Mouse (Mus musculus) effector memory CD4-positive, alpha-beta T cell, adult 5 months (primary cell): ENCODE results near the gene Zfp410. TPM values are rescaled to one million over a fixed set of nuclear protein-coding genes. Genes with fewer than 3 reads are reported as not detected.

Experiments used
- polyA plus RNA-seq: library from polyadenylated mRNA; unstranded; fragments of 100-300 nt; shearing (Covaris generic); gene quantifications from one replicate; pipeline ENCODE4 v1.2.1, GENCODE M21; 2017

Gene Zfp410
- 63.5 TPM for polyA plus RNA-seq

DNA sequence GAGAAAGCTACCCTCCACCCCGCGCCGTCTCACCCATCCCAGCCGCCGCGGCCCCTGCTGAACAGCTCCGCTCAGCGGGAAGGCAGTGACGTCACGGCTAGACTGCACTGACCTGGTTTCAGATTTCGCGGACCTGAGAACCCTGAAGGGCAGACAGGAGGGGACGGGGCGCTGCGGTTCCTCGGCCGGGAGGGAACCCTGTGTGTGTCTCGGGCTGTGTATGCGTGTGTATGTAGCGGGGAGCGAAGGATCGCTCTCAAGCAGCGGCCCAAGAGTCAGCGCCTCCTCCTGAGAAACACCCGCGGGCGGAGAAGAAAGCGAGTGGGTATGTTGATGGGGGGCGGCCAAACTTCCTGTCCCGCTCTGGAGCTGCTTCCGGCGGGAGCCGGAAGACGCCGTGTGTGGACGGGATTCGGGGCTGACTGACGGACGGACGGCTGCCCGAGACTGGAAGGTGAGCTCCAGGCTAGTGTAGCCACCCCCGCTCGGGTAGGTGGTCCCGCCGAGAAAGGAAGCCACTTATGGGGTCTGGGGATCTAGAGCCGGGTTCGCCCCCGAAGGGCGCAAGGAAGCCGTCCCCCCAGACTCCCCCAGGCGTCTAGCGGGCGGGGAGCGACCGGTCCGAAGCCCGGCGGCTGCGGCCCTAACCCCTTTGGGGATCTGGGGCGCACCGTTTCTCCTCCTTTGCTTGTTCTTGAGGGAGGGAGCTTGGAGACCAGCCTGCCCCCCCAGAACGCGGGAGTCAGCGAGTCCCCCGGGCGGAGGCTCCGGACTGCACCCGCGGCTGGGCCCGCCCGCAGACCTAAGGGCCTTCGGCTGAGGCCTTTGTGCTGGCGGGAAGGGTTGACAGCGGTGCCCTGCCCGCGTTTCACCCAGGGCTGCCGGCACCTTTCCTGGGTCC lies at the start of gene Zfp410:
Gene Zfp410 (plus strand): TSS at position 132 of the 901 bp plus-strand sequence.

DNA sequence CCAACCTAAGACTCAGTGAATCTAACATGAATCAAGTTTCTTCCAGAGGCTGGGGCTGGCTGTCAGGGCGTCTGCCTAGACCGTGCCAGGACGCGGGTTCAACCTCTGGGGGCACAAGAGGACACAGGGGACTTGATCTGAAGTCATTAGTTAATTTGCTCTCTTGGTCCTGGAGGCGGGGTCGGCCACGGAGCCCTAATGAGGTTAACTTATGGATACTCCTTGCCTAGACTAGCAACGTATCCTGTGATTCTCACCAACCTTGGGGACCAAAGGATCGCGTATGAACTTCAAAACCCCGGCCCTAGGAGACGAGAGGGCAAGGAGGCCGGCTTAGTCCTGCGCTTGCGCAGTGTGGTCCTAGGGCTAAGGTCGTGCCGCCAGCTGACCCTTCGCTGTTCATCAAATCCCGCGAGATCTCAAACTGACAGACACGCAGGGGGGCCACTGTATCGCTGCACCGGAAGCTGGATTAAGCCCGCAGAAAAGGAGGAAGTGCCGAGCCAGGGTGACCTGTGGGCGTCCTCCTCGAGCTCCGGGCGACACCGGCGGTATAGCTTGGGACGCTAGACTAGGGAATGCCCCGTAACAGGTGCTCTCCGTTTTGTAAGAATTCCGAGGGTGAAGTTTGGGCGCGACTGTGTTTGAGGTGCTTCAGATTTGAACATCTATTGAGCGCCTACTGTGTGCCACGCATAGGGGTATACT lies 31.6 kb upstream of the Zfp410 start, which contains the start of gene Ptgr2:
Gene Ptgr2 (plus strand): TSS at position 348 of the 708 bp plus-strand sequence.

DNA sequence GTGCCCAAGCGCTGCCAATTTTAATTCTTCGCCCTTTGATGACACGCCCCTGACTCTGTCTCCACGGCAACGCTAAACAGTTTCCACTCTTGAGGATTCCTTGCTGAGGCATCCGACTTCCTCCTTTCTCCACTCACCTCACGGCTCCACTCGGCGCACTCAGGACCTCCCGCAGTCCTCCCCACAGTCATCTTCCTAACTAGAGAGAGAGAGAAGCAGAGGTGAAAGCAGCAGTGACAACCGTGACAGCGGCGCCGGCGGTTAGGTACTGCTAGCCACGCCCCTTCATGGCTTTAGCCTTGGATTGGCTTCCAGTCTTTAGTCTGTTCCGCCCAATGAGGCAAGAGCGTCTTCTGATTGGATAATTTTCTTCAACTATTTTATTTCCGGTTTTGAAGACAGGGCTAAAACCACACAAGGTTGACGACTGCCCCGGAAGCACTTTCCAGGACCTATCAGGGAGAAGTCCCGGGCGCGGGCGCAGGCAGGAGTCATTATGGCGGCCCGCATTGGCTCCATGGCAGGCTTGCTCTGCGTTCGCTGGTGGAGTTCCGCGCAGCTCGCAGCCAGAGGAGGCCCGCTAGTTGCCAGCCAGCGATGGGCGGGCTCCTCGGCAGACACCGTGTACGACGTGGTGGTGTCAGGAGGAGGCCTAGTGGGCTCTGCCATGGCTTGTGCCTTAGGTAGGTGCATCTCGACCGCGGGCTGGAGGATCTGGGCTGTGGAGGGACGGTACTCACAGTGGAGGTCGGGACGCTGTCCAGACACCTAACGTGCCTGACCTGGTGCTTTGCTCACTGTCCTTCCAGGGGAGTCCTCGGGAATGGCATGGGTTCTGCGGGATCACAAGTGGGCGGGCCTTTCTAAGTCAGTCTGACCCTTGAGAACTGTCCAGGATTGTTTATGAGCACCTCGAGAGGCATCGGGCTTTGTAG lies 45.2 kb downstream of the Zfp410 start, which contains the start of the genes Coq6 and Fam161b:
Gene Coq6 (plus strand): TSS at position 103 of the 935 bp plus-strand sequence.
Gene Fam161b (minus strand): TSS at position 279 of the 935 bp plus-strand sequence.

Other genes starting within 250 kb of the Zfp410 start
- gene Acot5, start 247.5 kb upstream of the Zfp410 start, polyA plus RNA-seq, result not detected
- gene Acot6, start 216.2 kb upstream of the Zfp410 start, polyA plus RNA-seq, result 2.3 TPM
- 0.80 TPM for gene Dnal1, start 202.5 kb upstream of the Zfp410 start, polyA plus RNA-seq
- gene Pnma1, start 168.4 kb upstream of the Zfp410 start, polyA plus RNA-seq, result 0.16 TPM
- gene Elmsan1, start 98.0 kb upstream of the Zfp410 start, polyA plus RNA-seq, result 189 TPM
- 21.2 TPM for gene Ptgr2, start 31.6 kb upstream of the Zfp410 start, polyA plus RNA-seq
- 18.7 TPM for gene Coq6, start 44.8 kb downstream of the Zfp410 start, polyA plus RNA-seq
- gene Fam161b, start 45.0 kb downstream of the Zfp410 start, polyA plus RNA-seq, result 0.51 TPM
- 60.3 TPM for gene Entpd5, start 92.2 kb downstream of the Zfp410 start, polyA plus RNA-seq
- gene Bbof1, start 92.2 kb downstream of the Zfp410 start, polyA plus RNA-seq, result 2.1 TPM
- gene Rnf113a2, start 100.3 kb downstream of the Zfp410 start, polyA plus RNA-seq, result 35.2 TPM
- gene Aldh6a1, start 134.2 kb downstream of the Zfp410 start, polyA plus RNA-seq, result 12.9 TPM
- 25.4 TPM for gene Lin52, start 134.6 kb downstream of the Zfp410 start, polyA plus RNA-seq